Mouse (Mus musculus): ENCODE results near the gene Bdkrb1.

DNA sequence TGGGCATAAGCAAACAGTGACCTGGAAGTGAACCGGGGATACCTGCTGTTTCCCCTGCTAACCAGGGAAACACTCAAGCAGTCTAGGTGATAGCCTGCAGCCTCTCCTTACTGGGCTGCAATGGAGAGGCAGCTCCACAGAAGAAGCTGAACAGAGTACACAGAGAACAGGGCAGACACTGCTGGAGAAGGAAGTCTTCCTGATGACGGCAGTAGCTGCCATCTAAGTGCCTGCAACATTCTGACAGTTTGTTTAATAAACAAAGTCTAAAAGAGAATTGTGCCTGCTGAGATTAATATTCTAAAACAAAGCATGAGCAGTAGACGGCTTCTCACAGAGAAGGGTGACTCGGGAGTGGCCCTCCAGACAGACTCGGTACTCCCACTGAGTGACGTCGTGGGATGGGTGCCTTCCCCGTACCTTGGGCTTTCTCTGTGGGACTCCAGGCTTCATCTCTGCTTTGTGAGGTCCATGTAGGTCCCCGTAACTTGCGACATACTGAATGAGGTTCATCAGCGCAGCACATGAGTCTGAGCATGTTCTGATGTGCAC is 40.0 kb downstream of the Bdkrb1 start:
- TF ChIP-seq CTCF (IDR thresholded peaks at IDR 0.05) (no peak), EP300 (IDR thresholded peaks at IDR 0.05) (no peak)

Measured in lung, postnatal 0 days (tissue).